Mouse (Mus musculus) urinary bladder, adult 2 months (tissue): Measurements from ENCODE around the gene Csf3. TPM values are rescaled to one million over a fixed set of nuclear protein-coding genes. Genes with fewer than 3 reads are reported as not detected.

Experiments
- DNase-seq: peaks from one replicate; pipeline ENCODE4 v3.0.0; 2022; ENCODE audit warnings: low spot score
- polyA plus RNA-seq: library from polyadenylated mRNA; depleted of rRNA; stranded (reverse); fragments of >200 nt; gene quantifications from 2 replicates; pipeline ENCODE4 v1.2.3, GENCODE M21; 2012; rRNA removed

Gene Csf3
- polyA plus RNA-seq, 1 experiment = 0.73 TPM

- DNase-seq = peak; percentile 20
These were observed 46.9 kb downstream of the Csf3 start for GRCm38 (mm10) chr11:98747804-98748505.

- DNase-seq = peak; percentile 52
These were observed 47.7 kb downstream of the Csf3 start for GRCm38 (mm10) chr11:98748506-98749416.

- DNase-seq = peak; percentile 23
These were observed 48.7 kb downstream of the Csf3 start for GRCm38 (mm10) chr11:98749716-98750115.

GRCm38 (mm10) chr11:98750351-98751201 lies 49.5 kb downstream of the Csf3 start:
- DNase-seq = peak; percentile 77

GRCm38 (mm10) chr11:98751221-98751782 lies 50.2 kb downstream of the Csf3 start:
- DNase-seq = peak; percentile 31

GRCm38 (mm10) chr11:98752562-98753140 lies 51.6 kb downstream of the Csf3 start:
- peak; percentile 19 for DNase-seq

Other genes starting within 250 kb of the Csf3 start
- gene Ikzf3, start 155.2 kb upstream of the Csf3 start, polyA plus RNA-seq = 8.6 and 10.1 TPM in 2 replicates
- 1.4 and 2.5 TPM in 2 replicates for gene Zpbp2, start 150.2 kb upstream of the Csf3 start, polyA plus RNA-seq
- 57.6 and 63.7 TPM in 2 replicates for gene Ormdl3, start 113.9 kb upstream of the Csf3 start, polyA plus RNA-seq
- not detected in 2 replicates for gene Lrrc3c, start 103.0 kb upstream of the Csf3 start, polyA plus RNA-seq
- 0.47 and 0.52 TPM in 2 replicates for gene Gm12355, start 75.6 kb upstream of the Csf3 start, polyA plus RNA-seq
- gene Gsdma3, start 74.9 kb upstream of the Csf3 start, polyA plus RNA-seq = not detected in 2 replicates
- gene Gsdma2, start 54.5 kb upstream of the Csf3 start, polyA plus RNA-seq = not detected in 2 replicates
- gene Gsdma, start 36.9 kb upstream of the Csf3 start, polyA plus RNA-seq = 0.72 and 0.87 TPM in 2 replicates
- gene Psmd3, start 18.7 kb upstream of the Csf3 start, polyA plus RNA-seq = 108 and 115 TPM in 2 replicates
- gene Med24, start 28.2 kb downstream of the Csf3 start, polyA plus RNA-seq = 29.6 and 32.8 TPM in 2 replicates
- 62.2 and 88.1 TPM in 2 replicates for gene Thra, start 39.4 kb downstream of the Csf3 start, polyA plus RNA-seq
- 119 and 219 TPM in 2 replicates for gene Nr1d1, start 74.1 kb downstream of the Csf3 start, polyA plus RNA-seq
- 57.0 and 58.7 TPM in 2 replicates for gene Msl1, start 94.3 kb downstream of the Csf3 start, polyA plus RNA-seq
- gene Casc3, start 103.6 kb downstream of the Csf3 start, polyA plus RNA-seq = 24.7 and 29.5 TPM in 2 replicates
- 56.6 and 66.4 TPM in 2 replicates for gene Rapgefl1, start 135.5 kb downstream of the Csf3 start, polyA plus RNA-seq
- gene Wipf2, start 162.4 kb downstream of the Csf3 start, polyA plus RNA-seq = 19.2 and 26.0 TPM in 2 replicates
- gene Cdc6, start 206.5 kb downstream of the Csf3 start, polyA plus RNA-seq = 2.7 and 3.8 TPM in 2 replicates
- 8.5 and 13.7 TPM in 2 replicates for gene Rara, start 226.6 kb downstream of the Csf3 start, polyA plus RNA-seq